Mouse (Mus musculus) myocyte (in vitro differentiated cells): ENCODE data around the gene Sdf4.

Source experiments
- CEBPB ChIP-seq: IDR thresholded peaks from 2 replicates; pipeline ENCODE4 v1.6.1; 2011; ENCODE audit warnings: mild to moderate bottlenecking, moderate library complexity; ENCODE audit not compliant: poor library complexity, insufficient read depth, severe bottlenecking
- E2F4 ChIP-seq: IDR thresholded peaks from one replicate; pipeline ENCODE4 v1.6.1; 2011; ENCODE audit warnings: mild to moderate bottlenecking, control low read depth, moderate library complexity; ENCODE audit not compliant: insufficient read depth
- MAX ChIP-seq: IDR thresholded peaks from one replicate; pipeline ENCODE4 v1.6.1; 2011; ENCODE audit warnings: low read depth, mild to moderate bottlenecking, control low read depth
- MYOD1 ChIP-seq, 3 experiments: IDR thresholded peaks; one replicate each; pipeline ENCODE4 v1.6.1; 2011; ENCODE audit warnings: control low read depth in 2 of 3, low read depth in 2 of 3, mild to moderate bottlenecking in 2 of 3, moderate library complexity in 1 of 3; ENCODE audit not compliant: insufficient read length in 2 of 3, control insufficient read depth in 1 of 3
- MYOG ChIP-seq, 3 experiments: IDR thresholded peaks; one replicate each; pipeline ENCODE4 v1.6.1; 2011; ENCODE audit warnings: control low read depth in 2 of 3, low read depth in 2 of 3, mild to moderate bottlenecking in 2 of 3; ENCODE audit not compliant: insufficient read length in 2 of 3, control insufficient read depth in 1 of 3, insufficient read depth in 1 of 3
- POLR2A ChIP-seq: IDR thresholded peaks from one replicate; pipeline ENCODE4 v1.6.1; 2011; ENCODE audit warnings: low read depth, mild to moderate bottlenecking, control low read depth, moderate library complexity; ENCODE audit not compliant: insufficient read length
- POLR2AphosphoS2 ChIP-seq: IDR thresholded peaks from one replicate; pipeline ENCODE4 v1.6.1; 2011; ENCODE audit warnings: low read depth, control low read depth; ENCODE audit not compliant: insufficient read length
- REST ChIP-seq: IDR thresholded peaks from one replicate; pipeline ENCODE4 v1.6.1; 2011; ENCODE audit warnings: mild to moderate bottlenecking, control low read depth, moderate library complexity; ENCODE audit not compliant: insufficient read depth, insufficient read length
- SRF ChIP-seq: IDR thresholded peaks from one replicate; pipeline ENCODE4 v1.6.1; 2011; ENCODE audit warnings: low read depth; ENCODE audit not compliant: control insufficient read depth, insufficient read length
- TCF12 ChIP-seq: IDR thresholded peaks from one replicate; pipeline ENCODE4 v1.6.1; 2011; ENCODE audit warnings: mild to moderate bottlenecking, control low read depth; ENCODE audit not compliant: poor library complexity, insufficient read depth, severe bottlenecking
- TCF3 ChIP-seq: IDR thresholded peaks from one replicate; pipeline ENCODE4 v1.6.1; 2011; ENCODE audit warnings: low read depth, control low read depth; ENCODE audit not compliant: insufficient read length
- USF1 ChIP-seq: IDR thresholded peaks from one replicate; pipeline ENCODE4 v1.6.1; 2011; ENCODE audit warnings: low read depth, mild to moderate bottlenecking, control low read depth, moderate library complexity

DNA sequence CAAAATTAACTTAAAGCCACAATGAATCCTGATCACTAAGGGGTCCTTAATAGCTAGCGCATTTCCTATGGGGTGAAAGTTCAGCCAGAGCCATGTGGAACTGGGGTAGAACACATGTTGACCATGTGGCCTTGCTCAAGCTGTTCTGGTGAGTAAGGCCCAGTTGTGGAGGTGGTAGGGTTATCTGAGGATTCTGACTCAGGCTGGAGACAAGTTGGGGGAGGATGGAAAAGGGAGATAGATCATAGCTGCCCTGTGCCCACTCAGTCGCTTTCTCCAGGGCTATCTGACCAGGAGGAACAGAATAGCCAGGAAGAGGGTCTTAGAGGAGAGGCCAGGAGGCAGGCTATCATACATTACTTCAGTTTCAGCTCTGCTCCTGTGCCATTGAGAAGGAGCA lies 21.8 kb downstream of the Sdf4 start:
- no peak for TF ChIP-seq TCF12
- TF ChIP-seq MYOG (IDR thresholded peaks at IDR 0.05; ENCODE audit: control insufficient read depth in 1 of 3, insufficient read depth in 1 of 3, insufficient read length in 2 of 3, low read depth in 2 of 3), result no peak
- no peak for TF ChIP-seq E2F4
- peak; percentile 7 for TF ChIP-seq POLR2AphosphoS2
- no peak for TF ChIP-seq POLR2A
- no peak for TF ChIP-seq CEBPB
- TF ChIP-seq REST, result no peak
- no peak for TF ChIP-seq USF1
- TF ChIP-seq MAX, result no peak
- TF ChIP-seq MYOD1 (IDR thresholded peaks at IDR 0.05; ENCODE audit: control insufficient read depth in 1 of 3, insufficient read length in 2 of 3, low read depth in 2 of 3), result no peak
- TF ChIP-seq SRF, result no peak
- no peak for TF ChIP-seq TCF3
